Mouse (Mus musculus) right cerebral cortex, postnatal 10 days (tissue): ENCODE results near the gene Ccr10.
A peak's percentile ranks its signal among the peaks of the same experiment; 100 is the strongest.

Source experiments
- DNase-seq, 2 experiments: peaks; one replicate each; pipeline ENCODE4 v3.0.0; 2021; ENCODE audit warnings: low spot score in 2 of 2

Gene Ccr10

GRCm38 (mm10) chr11:101174851-101175628, at the start of gene Ccr10:
Gene Ccr10, minus strand, starts transcription at chr11:101175443.
- no peak for DNase-seq

GRCm38 (mm10) chr11:101224337-101224736, 49.1 kb upstream of the Ccr10 start:
- DNase-seq = no peak

- no peak for DNase-seq
Measured at GRCm38 (mm10) chr11:101221306-101221986, 46.2 kb upstream of the Ccr10 start.

- DNase-seq = no peak
Measured at GRCm38 (mm10) chr11:101220853-101221252, 45.6 kb upstream of the Ccr10 start.

GRCm38 (mm10) chr11:101218436-101219055, 43.3 kb upstream of the Ccr10 start:
- no peak for DNase-seq

- DNase-seq = no peak
Measured at GRCm38 (mm10) chr11:101216936-101217335, 41.7 kb upstream of the Ccr10 start.

GRCm38 (mm10) chr11:101211970-101212369, 36.7 kb upstream of the Ccr10 start:
- no peak for DNase-seq

- peak in 1 of 2 experiments; percentile 72 for DNase-seq
Measured at GRCm38 (mm10) chr11:101200986-101201385, 25.7 kb upstream of the Ccr10 start.

- DNase-seq = no peak
Measured at GRCm38 (mm10) chr11:101199555-101199954, 24.3 kb upstream of the Ccr10 start.

- DNase-seq = no peak
Measured at GRCm38 (mm10) chr11:101196175-101196574, 20.9 kb upstream of the Ccr10 start.

GRCm38 (mm10) chr11:101195571-101195970, 20.3 kb upstream of the Ccr10 start:
- no peak for DNase-seq

GRCm38 (mm10) chr11:101195101-101195500, 19.9 kb upstream of the Ccr10 start:
- no peak for DNase-seq

- no peak for DNase-seq
Measured at GRCm38 (mm10) chr11:101194643-101195042, 19.4 kb upstream of the Ccr10 start.

GRCm38 (mm10) chr11:101194137-101194536, 18.9 kb upstream of the Ccr10 start:
- DNase-seq = no peak

- DNase-seq = no peak
Measured at GRCm38 (mm10) chr11:101193076-101193475, 17.8 kb upstream of the Ccr10 start.

GRCm38 (mm10) chr11:101192646-101193045, 17.4 kb upstream of the Ccr10 start:
- DNase-seq = no peak

GRCm38 (mm10) chr11:101191919-101192470, 16.8 kb upstream of the Ccr10 start:
- no peak for DNase-seq

- peak in 1 of 2 experiments; percentile 33 for DNase-seq
Measured at GRCm38 (mm10) chr11:101190913-101191907, 16.0 kb upstream of the Ccr10 start.

GRCm38 (mm10) chr11:101190181-101190912, 15.1 kb upstream of the Ccr10 start:
- no peak for DNase-seq

GRCm38 (mm10) chr11:101189495-101190180, 14.4 kb upstream of the Ccr10 start:
- DNase-seq = peak; percentile 75 to 82
